Mouse (Mus musculus): ENCODE results near the gene Tnfaip2. TPM values are rescaled to one million over a fixed set of nuclear protein-coding genes. Genes with fewer than 3 reads are reported as not detected.

Tnfaip2 gene
- polyA plus RNA-seq, 1 experiment from 2014 or later, result 79.5 TPM

DNA sequence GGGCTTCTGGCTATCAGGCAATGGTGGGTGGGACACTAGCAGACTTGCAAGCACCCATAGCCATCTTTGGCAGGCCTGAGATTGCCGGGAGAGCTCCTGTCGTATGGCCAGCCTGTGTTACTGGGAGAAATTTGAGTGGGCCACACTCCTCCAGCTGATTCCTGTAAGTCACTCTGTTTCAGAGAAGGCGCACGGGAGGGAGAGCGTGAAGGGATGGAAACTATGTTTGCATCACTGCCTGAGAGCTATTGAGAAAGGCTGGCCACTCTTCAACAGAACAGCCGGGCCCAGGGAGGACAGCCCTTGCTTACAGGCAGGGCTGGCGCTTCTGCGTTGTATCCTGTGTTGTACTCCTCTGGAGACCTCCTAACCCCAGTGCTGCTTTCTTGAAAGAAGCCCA, 5.6 kb upstream of the Tnfaip2 start:
- H3K27ac ChIP-seq (replicated peaks), result peak overlapping the region; percentile 80
- no peaks in the 10 kb centered on the region for H3K9me3 ChIP-seq (replicated peaks)
- no peak for ATAC-seq (ENCODE audit: insufficient read depth)
- H3K36me3 ChIP-seq (replicated peaks), result no peaks in the 10 kb centered on the region
- H3K4me1 ChIP-seq (replicated peaks), result peaks cover 97% of the 10 kb centered on the region
- H3K9ac ChIP-seq, result no peak overlapping the region
- H3K27me3 ChIP-seq, result peaks cover 2% of the 10 kb centered on the region
- H3K4me2 ChIP-seq, result peak overlapping the region; percentile 14; the same call in 1 of the 2 replicates
- H3K4me3 ChIP-seq (replicated peaks), result no peak overlapping the region
- 55% methylated on average over 8 of the region's 8 CpGs for WGBS (ENCODE audit: insufficient replicate concordance)

DNA sequence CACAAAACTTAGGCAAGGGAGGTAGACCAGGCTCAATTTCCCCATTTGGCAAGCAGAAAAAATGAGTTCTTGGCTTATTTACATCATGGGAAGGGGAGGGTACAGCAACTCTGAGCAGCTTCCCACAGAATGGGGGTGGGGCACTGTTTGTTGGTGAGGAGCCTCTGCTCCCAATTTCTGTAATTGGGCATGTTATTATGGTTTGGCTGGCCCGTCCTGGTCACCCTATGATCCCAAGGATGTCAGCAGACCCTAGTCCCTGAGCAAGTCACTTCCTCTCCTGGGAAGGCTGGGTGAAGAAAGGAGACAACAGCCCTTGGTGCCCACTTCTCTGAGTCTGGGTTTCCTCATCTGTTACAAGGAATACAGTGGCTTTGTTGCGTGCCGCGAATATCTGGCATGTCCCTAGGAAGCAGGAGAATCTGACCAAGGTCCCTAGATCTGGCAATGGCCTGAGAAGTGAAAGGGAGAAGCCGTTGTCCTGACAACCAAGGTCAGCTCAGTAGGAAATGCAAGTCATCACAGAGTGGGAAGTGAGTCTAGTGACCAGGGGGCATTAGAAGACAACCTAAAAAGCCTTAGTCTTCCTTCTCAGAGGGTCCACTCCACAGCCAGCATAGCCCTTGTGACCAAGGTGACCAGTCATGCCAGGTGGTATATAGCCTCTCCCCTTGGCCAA, 4.9 kb upstream of the Tnfaip2 start:
- peak overlapping the region; percentile 14 for H3K4me2 ChIP-seq
- H3K27me3 ChIP-seq, result no peaks in the 10 kb centered on the region
- ATAC-seq (ENCODE audit: insufficient read depth), result no peak
- H3K9me3 ChIP-seq (replicated peaks), result no peaks in the 10 kb centered on the region
- H3K27ac ChIP-seq (replicated peaks), result peak overlapping the region; percentile 80
- no peak overlapping the region for H3K4me3 ChIP-seq (replicated peaks)
- H3K9ac ChIP-seq, result no peak overlapping the region
- H3K4me1 ChIP-seq (replicated peaks), result peaks cover 97% of the 10 kb centered on the region
- no peaks in the 10 kb centered on the region for H3K36me3 ChIP-seq (replicated peaks)
- WGBS (ENCODE audit: insufficient replicate concordance), result 30% methylated on average over 5 of the region's 5 CpGs

DNA sequence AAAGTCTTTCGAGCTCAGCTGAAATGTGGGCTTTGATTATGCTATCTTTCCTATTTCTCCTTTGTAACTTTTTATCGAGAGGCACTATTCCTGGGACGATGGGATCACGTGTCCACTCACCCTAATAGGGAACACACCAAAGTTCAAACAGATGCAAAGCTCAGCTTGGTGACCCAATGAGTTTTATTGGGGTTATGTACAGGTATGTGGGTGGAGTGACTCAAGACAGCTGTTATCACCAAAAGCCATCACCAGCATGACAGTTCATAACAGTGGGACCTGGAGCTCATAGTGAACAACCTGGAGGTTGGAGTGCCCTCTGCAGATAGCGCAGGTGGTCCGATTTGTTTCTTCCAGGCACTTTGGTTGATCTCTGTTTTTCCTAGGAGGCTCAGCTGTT, 3.4 kb upstream of the Tnfaip2 start:
- whole genome bisulfite sequencing (ENCODE audit: insufficient replicate concordance), result 70% methylated on average over 6 of the region's 6 CpGs
- Histone ChIP-seq H3K27me3 (no peaks in the 10 kb centered on the region), H3K9me3 (replicated peaks) (no peaks in the 10 kb centered on the region), H3K36me3 (replicated peaks) (no peaks in the 10 kb centered on the region), H3K9ac (0 out of 2 replicates have a peak overlapping the region, but pooled peaks have one; percentile 3), H3K27ac (replicated peaks) (peak overlapping the region; percentile 80; the same call in 1 of the 2 replicates), H3K4me3 (replicated peaks) (no peak overlapping the region), H3K4me2 (no peak overlapping the region), H3K4me1 (replicated peaks) (peaks cover 85% of the 10 kb centered on the region)
- no peak for ATAC-seq (ENCODE audit: insufficient read depth)

DNA sequence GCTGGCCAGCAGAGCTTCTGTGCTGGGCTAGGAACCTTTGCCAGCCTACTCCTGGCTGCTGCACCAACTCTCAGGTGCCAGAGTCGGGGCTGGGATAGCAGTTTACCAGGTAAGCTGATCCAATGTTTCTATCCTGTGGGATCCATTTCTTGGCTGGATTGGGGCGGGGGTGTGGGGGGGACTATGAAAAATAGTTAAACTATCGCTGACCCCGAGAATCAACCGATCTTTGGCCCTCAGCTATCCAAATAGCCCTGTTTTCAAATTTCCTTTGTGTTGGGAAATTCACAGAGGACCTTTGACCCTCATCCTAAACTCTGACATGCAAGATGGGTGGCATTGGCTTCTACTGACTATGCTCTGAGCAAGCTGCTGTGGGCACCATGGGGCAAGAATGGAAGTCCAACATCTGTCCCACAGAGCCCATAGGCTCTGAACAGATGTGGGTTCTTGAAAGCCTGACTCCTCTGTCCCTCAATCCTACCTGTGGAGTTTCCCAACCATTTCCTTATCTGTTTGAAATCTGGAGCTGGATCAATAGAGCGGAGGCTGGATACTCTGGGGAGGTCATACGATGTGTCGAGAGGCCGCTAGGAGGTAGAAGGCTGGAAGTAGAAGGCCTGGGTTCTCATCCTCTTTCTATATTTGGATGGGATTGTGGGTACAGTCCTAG, 1.4 kb upstream of the Tnfaip2 start:
- Histone ChIP-seq H3K4me1 (replicated peaks) (peaks cover 83% of the 10 kb centered on the region), H3K27me3 (peaks cover 10% of the 10 kb centered on the region; the same call in 1 of the 2 replicates), H3K4me2 (peak overlapping the region; percentile 0; the same call in 1 of the 2 replicates), H3K36me3 (replicated peaks) (peaks cover 19% of the 10 kb centered on the region), H3K27ac (replicated peaks) (peak overlapping the region; percentile 98), H3K4me3 (replicated peaks) (no peak overlapping the region), H3K9ac (no peak overlapping the region), H3K9me3 (replicated peaks) (no peaks in the 10 kb centered on the region)
- ATAC-seq (ENCODE audit: insufficient read depth), result no peak
- 77% methylated on average over 9 of the region's 9 CpGs for WGBS (ENCODE audit: insufficient replicate concordance)

DNA sequence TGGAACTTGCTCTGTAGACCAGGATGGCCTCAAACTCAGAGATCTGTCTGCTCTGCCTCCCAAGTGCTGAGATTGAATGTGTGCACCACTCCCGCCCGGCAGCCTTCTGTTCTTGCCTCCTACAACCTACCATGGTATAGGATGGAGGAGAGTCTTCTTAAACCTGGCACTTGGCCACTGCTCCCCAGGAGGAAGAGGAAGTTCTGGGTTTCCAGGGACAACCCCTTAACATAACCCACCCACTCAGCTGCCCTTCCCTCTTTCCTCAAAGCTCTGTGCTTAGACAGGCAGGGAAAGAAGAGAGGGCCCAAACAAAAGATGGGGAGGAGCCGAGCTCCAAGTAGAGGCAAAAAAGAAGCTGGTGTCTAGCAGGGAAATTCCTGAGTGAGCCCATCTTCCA, 746 bp upstream of the Tnfaip2 start:
- Histone ChIP-seq H3K27ac (replicated peaks) (peak overlapping the region; percentile 98), H3K4me2 (peak overlapping the region; percentile 90), H3K4me3 (replicated peaks) (peak overlapping the region; percentile 69), H3K4me1 (replicated peaks) (peaks cover 83% of the 10 kb centered on the region), H3K36me3 (replicated peaks) (peaks cover 26% of the 10 kb centered on the region), H3K9me3 (replicated peaks) (no peaks in the 10 kb centered on the region), H3K9ac (peak overlapping the region; percentile 84; the same call in 1 of the 2 replicates), H3K27me3 (peaks cover 13% of the 10 kb centered on the region)
- WGBS (ENCODE audit: insufficient replicate concordance), result 53% methylated on average over 3 of the region's 3 CpGs
- no peak for ATAC-seq (ENCODE audit: insufficient read depth)

DNA sequence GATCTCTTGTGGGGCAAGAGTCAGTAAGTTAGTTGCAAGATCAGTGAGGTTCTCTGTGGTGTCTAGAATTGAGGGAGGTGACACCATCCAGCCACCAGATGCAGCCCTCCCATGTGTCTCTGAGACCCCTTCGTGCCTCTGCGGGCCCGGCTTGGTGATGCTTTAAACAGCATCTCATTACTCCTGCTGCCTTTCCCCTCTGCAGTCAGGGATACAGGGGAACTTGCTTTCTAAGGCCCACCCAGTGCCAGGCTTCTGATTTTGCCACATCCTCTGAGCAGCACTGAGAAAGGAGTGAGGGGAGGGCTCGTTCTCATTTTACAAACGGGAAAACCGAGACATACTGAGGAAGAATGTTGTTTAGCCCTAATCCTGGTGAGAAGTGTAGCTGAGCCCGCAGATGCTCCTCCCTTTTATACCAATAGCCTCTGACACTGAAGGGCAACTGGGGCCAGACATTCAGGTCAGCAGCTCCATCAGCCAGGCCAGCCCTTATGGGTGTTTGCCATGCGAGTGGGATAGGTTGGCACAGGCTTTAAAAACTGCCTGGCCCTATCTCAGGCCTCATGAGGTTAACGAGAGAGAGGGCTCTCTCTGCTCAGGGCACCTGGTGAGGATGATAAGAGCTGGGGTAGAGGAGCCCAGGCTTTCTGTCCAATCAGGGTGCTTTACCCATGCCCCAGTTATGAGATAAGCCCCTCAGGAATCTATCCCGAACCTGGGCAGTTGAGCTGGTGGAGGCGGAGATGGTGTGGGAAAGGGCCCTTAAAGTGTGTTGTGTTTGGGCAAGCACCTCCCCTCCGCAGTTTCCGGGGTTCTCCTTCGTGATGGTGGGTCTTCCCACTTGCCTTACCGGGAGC, 972 bp downstream of the Tnfaip2 start:
- H3K27me3 ChIP-seq, result peaks cover 13% of the 10 kb centered on the region
- peak overlapping the region; percentile 69 for H3K4me3 ChIP-seq (replicated peaks)
- H3K36me3 ChIP-seq (replicated peaks), result peaks cover 43% of the 10 kb centered on the region
- H3K4me1 ChIP-seq (replicated peaks), result peaks cover 83% of the 10 kb centered on the region
- peak; percentile 91 for ATAC-seq (ENCODE audit: insufficient read depth)
- 4% methylated on average over 15 of the region's 15 CpGs for WGBS (ENCODE audit: insufficient replicate concordance)
- H3K27ac ChIP-seq (replicated peaks), result peak overlapping the region; percentile 98
- no peaks in the 10 kb centered on the region for H3K9me3 ChIP-seq (replicated peaks)
- H3K4me2 ChIP-seq, result peak overlapping the region; percentile 90
- H3K9ac ChIP-seq, result peak overlapping the region; percentile 84

DNA sequence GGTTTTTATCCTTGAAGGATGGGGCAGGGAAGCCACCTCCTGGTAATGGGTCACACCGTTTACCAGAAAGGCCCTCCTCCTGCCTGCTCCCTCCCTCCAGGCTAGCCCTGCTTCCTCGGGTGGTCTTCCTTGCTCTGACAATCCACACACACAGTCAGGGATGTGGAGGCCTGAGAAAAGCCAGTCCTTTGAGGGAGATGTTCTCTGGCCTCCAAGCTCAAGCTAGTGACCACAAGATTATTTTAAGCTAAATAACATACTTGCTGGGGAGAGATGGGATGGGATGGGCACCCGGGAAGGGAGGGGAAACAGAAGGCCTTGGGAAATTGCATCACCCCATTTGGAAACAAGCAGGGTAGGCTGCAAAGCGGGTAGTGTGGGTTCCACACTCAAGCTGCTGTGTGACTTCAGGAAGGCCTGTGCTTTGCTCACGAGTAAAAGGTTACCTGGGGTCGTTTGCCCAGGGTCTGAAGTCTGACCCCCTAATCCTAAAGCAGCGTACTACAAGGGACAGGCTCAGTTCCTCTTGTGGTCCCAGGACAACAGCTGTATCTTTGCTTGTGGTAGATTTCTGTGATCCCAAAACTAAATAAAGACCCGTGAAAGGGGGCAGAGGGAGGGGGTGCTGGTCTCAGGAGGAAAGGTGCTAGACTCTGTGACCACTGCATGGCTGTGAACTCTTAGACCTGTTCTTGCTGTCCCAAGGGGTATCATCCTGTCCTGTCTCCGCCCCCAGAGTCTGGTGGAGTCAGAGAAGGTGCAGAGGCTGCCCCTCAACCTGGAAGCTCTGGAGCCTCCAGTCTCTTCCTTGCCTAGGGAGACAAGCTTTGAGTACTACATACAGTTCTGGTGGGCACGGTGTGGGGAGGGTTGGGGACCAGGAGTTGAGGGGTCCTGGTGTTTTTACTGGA, 1.9 kb downstream of the Tnfaip2 start:
- peak overlapping the region; percentile 98 for H3K27ac ChIP-seq (replicated peaks)
- peaks cover 83% of the 10 kb centered on the region for H3K4me1 ChIP-seq (replicated peaks)
- H3K9ac ChIP-seq, result peak overlapping the region; percentile 84
- peaks cover 53% of the 10 kb centered on the region for H3K36me3 ChIP-seq (replicated peaks)
- peak overlapping the region; percentile 90 for H3K4me2 ChIP-seq
- WGBS (ENCODE audit: insufficient replicate concordance), result 15% methylated on average over 10 of the region's 10 CpGs
- H3K27me3 ChIP-seq, result peaks cover 13% of the 10 kb centered on the region
- peak overlapping the region; percentile 69 for H3K4me3 ChIP-seq (replicated peaks)
- ATAC-seq (ENCODE audit: insufficient read depth), result no peak
- H3K9me3 ChIP-seq (replicated peaks), result no peaks in the 10 kb centered on the region

DNA sequence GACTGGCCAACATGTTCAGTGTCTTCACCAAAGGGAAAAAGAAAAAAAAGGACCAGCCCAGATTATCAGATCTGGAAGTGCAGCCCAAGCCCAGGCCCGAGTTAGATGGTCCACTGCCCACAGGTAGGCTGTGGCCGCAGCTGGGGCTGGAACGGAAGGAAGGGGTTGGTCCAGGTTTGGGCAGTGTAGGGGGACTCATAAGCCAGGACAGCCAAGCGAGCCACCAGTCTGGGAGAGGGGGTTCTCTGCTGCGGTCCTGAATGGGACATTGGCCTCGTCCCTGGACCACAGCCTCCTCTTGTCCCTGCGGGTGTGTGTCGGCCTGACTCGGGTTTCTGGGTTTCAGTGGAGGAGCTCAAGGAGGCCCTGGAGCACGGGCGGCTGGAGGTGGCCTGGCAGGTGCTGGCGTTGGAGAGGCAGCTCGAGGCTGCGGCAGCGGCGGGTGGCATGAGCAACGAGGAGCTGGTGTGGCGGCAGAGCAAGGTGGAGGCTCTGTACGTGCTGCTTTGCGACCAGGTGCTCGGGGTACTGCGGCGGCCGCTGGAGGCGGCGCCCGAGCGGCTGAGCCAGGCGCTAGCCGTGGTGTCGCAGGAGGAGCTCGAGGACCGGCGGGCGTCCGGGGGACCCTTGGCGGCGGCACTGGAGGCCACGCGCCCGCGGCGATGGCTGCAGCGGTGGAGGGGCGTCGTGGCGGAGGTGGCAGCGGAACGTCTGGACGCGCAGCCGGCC, 3.1 kb downstream of the Tnfaip2 start:
- Histone ChIP-seq H3K27me3 (peaks cover 13% of the 10 kb centered on the region), H3K4me2 (peak overlapping the region; percentile 90), H3K4me3 (replicated peaks) (peak overlapping the region; percentile 69), H3K27ac (replicated peaks) (peak overlapping the region; percentile 98), H3K36me3 (replicated peaks) (peaks cover 64% of the 10 kb centered on the region), H3K9ac (peak overlapping the region; percentile 84), H3K9me3 (replicated peaks) (no peaks in the 10 kb centered on the region), H3K4me1 (replicated peaks) (peaks cover 79% of the 10 kb centered on the region)
- no peak for ATAC-seq (ENCODE audit: insufficient read depth)
- WGBS (ENCODE audit: insufficient replicate concordance), result 20% methylated on average over 52 of the region's 52 CpGs

DNA sequence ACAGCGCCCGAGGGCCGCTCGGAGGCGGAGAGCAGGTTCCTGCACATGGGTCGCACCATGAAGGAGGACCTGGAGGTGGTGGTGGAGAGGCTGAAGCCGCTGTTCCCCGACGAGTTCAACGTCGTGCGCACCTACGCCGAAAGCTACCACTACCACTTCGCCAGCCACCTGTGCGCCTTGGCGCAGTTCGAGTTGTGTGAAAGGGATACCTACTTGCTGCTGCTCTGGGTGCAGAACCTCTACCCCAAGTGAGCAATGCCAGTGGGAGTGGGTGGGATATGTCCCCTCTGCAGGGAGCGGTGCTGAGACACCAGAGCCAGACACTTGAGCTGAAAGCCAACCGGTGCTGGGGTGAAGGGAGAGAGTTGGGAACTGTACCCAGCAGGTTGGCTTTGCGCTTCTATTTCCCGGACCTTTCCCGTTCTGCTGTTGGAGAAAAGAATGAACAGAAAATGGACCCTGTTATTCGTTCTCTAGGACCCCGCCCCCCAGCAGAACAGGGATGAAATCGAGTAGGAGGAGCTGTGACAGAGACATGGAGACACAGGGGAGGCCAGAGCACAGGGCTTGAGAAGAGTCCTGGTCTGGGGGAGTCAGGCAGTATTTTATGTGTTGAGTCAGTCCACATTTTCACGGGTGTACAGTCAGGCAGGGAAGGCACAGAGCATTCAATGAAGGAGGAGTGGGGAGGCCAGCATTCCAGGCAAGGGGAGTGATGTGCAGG, 3.8 kb downstream of the Tnfaip2 start:
- Histone ChIP-seq H3K27ac (replicated peaks) (peak overlapping the region; percentile 98), H3K27me3 (peaks cover 13% of the 10 kb centered on the region), H3K36me3 (replicated peaks) (peaks cover 71% of the 10 kb centered on the region), H3K9ac (peak overlapping the region; percentile 84), H3K4me2 (peak overlapping the region; percentile 90), H3K9me3 (replicated peaks) (no peaks in the 10 kb centered on the region), H3K4me1 (replicated peaks) (peaks cover 73% of the 10 kb centered on the region), H3K4me3 (replicated peaks) (peak overlapping the region; percentile 69)
- ATAC-seq (ENCODE audit: insufficient read depth), result no peak
- WGBS (ENCODE audit: insufficient replicate concordance), result 57% methylated on average over 27 of the region's 27 CpGs

Measured in liver, embryonic 15.5 days (tissue).